Mouse (Mus musculus): ENCODE measurements at regions not wholly inside any gene's neighbourhood (a gene's known extent, or its start where the extent isn't known, plus 50 kb on each side); places are given as distances from the start of the nearest gene placed in this dataset.

DNA sequence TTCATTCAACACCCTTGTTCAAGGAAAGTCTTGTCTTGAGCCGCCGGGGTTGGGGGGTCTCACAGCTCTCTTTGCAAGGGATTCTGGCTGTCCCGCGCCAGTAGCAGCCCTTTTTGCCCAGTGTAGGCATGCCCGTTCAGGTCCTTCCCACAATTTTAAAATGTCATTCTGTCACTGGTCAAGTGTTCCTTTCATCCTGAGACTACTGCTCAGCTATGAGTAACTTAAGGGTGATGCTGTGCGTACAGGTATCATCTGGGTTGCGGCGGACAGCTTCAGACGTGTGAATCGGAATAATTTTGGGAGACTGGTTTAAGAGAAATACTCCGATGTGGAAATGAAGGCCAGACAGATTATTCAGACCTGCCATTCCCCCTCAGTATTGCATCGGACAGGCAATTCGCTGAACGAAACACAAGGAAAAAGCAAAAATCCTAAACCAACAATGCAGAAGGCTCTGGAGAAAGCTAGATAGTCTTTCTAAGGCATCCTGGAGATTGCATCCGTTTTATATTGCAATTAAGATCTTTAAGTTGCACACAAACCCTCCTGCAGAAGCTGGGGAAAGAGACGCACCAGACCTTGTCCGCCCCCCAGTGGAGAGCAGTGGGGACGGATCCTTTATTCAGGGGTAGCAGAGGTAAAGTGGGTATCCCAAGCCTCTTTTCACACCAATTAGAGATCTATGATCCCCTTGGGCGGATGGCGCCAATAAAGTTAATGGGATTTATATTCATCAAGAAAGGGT is 138.3 kb upstream of the Slc24a2 start:
- H3K36me3 ChIP-seq (ENCODE audit: control insufficient read depth, insufficient read depth, low read length, poor library complexity, severe bottlenecking): no peaks in the 10 kb centered on the region
- H3K27me3 ChIP-seq (ENCODE audit: control insufficient read depth, insufficient read depth, low read length, poor library complexity, severe bottlenecking): no peaks in the 10 kb centered on the region
- peak; percentile 25 for DNase-seq (ENCODE audit: low read depth, low spot score)

DNA sequence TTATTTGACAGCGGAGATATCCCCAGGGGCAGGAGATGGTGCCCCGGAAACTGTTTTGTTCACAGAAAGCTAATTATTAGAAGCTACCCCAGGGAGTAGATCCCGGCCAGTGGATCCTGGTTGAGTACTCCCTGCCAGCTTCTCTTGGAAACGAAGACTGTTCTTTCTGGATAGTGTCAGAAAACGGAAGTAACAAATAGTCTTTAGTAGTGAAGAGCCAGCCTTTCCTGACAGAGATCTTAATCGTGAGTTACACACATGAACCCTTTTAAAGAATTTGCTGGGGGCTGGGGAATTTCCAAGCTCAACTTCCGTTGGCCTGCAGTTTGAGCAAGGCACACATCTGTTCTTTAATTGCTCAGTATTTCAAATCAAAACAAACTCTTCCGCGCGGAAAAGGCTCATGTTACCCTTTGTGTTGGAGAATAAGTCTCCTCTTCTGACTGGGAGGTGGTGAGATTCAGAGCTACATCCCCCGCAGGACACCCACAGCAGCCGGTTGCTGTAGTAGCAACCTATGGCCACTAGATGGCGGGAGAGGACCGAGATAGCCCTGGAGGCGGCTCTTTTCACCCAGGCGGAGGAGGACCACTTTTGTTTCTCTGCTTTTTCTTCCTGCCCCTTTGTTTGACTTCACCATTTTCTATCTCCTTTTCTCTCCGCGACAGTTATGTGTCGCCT is 137.6 kb upstream of the Slc24a2 start:
- no peaks in the 10 kb centered on the region for H3K27me3 ChIP-seq (ENCODE audit: control insufficient read depth, insufficient read depth, low read length, poor library complexity, severe bottlenecking)
- peak; percentile 78 for DNase-seq (ENCODE audit: low read depth, low spot score)
- no peaks in the 10 kb centered on the region for H3K36me3 ChIP-seq (ENCODE audit: control insufficient read depth, insufficient read depth, low read length, poor library complexity, severe bottlenecking)

DNA sequence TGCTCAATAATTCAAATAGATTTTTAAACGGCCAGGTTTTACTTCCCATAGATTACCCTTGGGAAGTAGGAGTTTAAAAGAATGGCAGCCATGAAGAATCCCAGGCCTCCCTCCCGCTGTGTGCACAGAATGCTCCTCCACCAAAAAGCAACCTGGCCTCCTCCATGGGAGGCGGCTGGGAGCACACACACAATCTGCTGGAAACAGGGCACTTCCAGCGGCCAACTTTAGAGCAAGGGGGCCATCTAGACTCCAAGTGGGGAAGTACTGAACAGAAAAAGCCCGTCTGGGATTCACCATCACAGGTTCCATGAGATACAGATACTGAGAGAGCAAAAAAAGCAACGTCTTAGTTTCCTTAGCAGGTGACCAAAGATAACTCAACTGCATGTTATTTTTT is 131.9 kb upstream of the Slc24a2 start:
- Histone ChIP-seq H3K36me3 (ENCODE audit: control insufficient read depth, insufficient read depth, low read length, poor library complexity, severe bottlenecking) (no peaks in the 10 kb centered on the region), H3K27me3 (ENCODE audit: control insufficient read depth, insufficient read depth, low read length, poor library complexity, severe bottlenecking) (no peaks in the 10 kb centered on the region)
- no peak for DNase-seq (ENCODE audit: low read depth, low spot score)

DNA sequence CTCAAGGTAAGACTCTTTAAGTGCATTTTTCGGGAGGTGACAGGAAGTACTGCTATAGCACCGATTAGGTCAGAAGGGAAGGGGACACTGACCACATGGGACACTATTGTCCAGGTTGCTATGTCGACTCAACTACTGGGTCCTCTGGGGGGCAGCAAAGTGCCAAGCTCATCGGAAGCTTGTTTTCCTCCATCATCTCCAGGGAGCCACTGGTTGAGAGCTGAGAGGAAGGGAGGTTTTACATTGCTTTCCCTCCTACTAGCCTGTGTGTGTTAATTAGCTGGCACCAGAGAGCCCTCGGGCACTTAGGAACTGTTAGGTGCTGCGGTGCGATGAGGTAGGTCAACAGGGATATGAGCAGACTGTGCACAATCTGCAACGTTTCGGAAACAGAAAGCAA is 129.2 kb upstream of the Slc24a2 start:
- no peaks in the 10 kb centered on the region for H3K27me3 ChIP-seq (ENCODE audit: control insufficient read depth, insufficient read depth, low read length, poor library complexity, severe bottlenecking)
- no peak for DNase-seq (ENCODE audit: low read depth, low spot score)
- no peaks in the 10 kb centered on the region for H3K36me3 ChIP-seq (ENCODE audit: control insufficient read depth, insufficient read depth, low read length, poor library complexity, severe bottlenecking)

DNA sequence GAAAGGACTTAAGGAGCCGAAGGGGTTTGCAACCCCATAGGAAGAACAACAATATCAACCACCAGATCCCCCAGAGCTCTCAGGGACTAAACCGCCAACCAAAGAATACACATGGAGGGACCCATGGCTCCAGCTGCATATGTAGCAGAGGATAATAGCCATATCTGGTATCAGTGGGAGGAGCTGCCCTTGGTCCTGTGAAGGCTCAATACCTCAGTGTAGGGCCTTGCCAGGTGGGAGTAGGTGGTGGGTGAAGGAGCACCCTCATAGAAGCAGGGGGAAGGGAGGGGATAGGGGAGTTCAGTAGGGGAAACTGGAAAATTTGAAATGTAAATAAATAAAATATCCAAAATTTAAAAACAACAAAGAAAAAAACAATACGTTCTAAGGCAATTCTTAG is 128.7 kb upstream of the Slc24a2 start:
- Histone ChIP-seq H3K27me3 (ENCODE audit: control insufficient read depth, insufficient read depth, low read length, poor library complexity, severe bottlenecking) (no peaks in the 10 kb centered on the region), H3K36me3 (ENCODE audit: control insufficient read depth, insufficient read depth, low read length, poor library complexity, severe bottlenecking) (no peaks in the 10 kb centered on the region)
- DNase-seq (ENCODE audit: low read depth, low spot score): no peak

DNA sequence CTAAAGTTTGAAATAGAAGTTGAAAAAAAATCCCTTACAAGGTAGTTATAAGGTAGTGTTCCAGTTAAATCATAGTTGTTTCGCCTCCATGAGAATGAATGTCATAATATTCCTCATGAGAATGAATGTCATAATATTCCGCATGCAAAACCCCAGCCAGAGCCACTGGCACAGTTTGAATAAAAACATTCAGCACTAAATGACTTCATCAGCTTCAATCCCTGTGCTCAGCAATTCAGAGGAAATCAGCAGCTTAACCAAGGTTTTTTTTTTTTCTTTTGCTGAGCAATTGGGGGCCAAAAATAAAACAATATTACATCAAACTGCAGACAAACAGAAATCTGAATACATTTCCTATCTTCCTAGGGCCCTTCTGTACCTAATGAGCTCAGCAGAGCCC is 102.7 kb upstream of the Slc24a2 start:
- no peak for DNase-seq (ENCODE audit: low read depth, low spot score)
- no peaks in the 10 kb centered on the region for H3K27me3 ChIP-seq (ENCODE audit: control insufficient read depth, insufficient read depth, low read length, poor library complexity, severe bottlenecking)

DNA sequence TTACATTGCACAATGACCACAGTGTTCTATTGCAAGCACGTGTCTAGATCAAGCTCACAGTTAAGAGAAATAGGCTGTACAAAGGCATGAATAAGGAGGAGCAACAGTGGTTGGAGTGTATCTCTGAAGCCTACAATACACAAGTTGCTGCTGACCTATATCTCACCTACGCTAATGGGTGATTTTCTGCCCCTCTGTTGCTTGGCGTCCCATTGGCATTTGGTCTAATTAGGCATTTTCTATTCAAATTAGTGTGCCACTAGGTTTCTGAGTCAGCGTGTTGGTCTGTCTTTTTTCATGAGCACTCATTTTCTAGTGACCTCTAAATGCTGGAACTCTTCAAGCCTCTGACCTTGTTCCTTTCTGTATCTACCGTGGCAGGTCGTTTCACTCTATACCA is 98.9 kb upstream of the Slc24a2 start:
- no peak for DNase-seq (ENCODE audit: low read depth, low spot score)
- H3K27me3 ChIP-seq (ENCODE audit: control insufficient read depth, insufficient read depth, low read length, poor library complexity, severe bottlenecking): no peaks in the 10 kb centered on the region
- H3K36me3 ChIP-seq (ENCODE audit: control insufficient read depth, insufficient read depth, low read length, poor library complexity, severe bottlenecking): no peaks in the 10 kb centered on the region

More for the DNA sequence above, 102.7 kb upstream of the Slc24a2 start:
- H3K36me3 ChIP-seq (ENCODE audit: control insufficient read depth, insufficient read depth, low read length, poor library complexity, severe bottlenecking): no peaks in the 10 kb centered on the region

DNA sequence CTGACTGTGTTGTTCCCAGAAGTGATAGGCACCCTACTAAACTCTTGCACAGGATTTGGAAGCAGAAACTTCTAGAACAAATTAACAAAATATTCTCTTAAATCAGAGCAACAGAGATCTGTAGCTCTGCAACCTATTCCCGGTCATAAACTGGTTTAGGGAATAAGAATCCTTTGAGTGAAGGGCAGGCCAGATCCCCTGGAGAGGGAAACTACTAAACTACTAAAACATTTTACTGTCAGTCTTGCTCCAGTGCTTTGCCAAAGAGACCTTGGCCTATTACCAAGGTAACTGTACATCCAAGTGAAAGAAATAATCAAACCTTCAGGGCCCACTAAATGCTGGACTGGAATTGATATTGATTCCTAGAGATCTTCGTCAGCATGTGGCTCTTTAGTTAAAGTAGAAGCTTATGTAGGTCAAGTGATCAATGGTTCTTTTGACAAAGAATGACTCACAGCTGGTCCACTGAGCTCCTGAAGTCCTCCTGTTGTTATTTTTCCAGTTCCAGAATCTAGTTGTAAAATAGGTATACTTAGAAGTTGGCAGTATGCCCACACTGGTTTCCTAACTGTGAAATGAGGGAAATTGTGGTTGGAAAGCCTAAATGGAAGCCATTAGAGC is 91.6 kb upstream of the Slc24a2 start:
- H3K36me3 ChIP-seq (ENCODE audit: control insufficient read depth, insufficient read depth, low read length, poor library complexity, severe bottlenecking): no peaks in the 10 kb centered on the region
- H3K27me3 ChIP-seq (ENCODE audit: control insufficient read depth, insufficient read depth, low read length, poor library complexity, severe bottlenecking): no peaks in the 10 kb centered on the region
- no peak for DNase-seq (ENCODE audit: low read depth, low spot score)

DNA sequence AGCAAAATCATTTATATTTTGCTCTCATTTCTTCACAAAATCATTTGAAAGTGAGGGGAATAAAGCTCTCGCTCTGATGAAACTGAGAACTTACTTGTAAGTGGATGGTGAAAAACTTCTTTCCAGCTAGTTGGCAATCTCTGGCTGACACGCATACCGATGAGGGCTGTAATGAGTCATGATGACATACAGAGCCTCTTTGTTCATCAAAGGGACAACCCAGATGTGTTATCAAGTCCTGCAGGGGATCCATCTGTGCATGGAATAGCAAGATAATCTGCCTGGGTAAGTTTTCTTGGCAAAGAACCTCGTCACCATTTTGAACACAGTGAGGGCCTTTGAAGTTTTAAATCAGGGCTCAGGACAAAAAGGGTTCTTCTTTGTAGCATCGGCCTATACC is 67.9 kb upstream of the Slc24a2 start:
- no peak for DNase-seq (ENCODE audit: low read depth, low spot score)
- no peaks in the 10 kb centered on the region for H3K27me3 ChIP-seq (ENCODE audit: control insufficient read depth, insufficient read depth, low read length, poor library complexity, severe bottlenecking)
- H3K36me3 ChIP-seq (ENCODE audit: control insufficient read depth, insufficient read depth, low read length, poor library complexity, severe bottlenecking): no peaks in the 10 kb centered on the region

DNA sequence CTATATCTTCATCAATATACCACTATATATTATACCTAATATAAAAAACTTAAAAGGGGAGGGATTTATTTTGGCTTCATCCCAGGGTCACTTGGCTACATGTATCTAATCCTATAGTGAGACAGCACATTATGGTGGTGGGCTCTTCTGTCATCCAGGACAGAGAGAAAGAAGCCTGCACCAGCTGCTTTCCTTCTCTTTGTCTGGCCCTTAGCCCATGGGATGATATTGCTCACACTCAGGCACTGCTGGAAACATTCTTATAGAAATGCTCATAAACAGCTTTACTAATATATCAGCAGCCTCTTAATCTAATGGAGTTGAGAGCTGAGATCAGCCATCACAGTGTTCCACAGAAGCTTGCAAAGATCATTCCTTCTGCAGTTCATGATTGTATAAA is 64.3 kb upstream of the Slc24a2 start:
- H3K27me3 ChIP-seq (ENCODE audit: control insufficient read depth, insufficient read depth, low read length, poor library complexity, severe bottlenecking): no peaks in the 10 kb centered on the region
- no peaks in the 10 kb centered on the region for H3K36me3 ChIP-seq (ENCODE audit: control insufficient read depth, insufficient read depth, low read length, poor library complexity, severe bottlenecking)
- no peak for DNase-seq (ENCODE audit: low read depth, low spot score)

Measured in splenic B cell, adult 2 months (primary cell).